Mouse (Mus musculus) embryonic stem cell, embryonic (primary cell): ENCODE measurements around the gene Helz.

Experiments used
- CTCF ChIA-PET, 4 experiments: fragments of 300-600 bp in 2 of 4; fragments of 350-600 bp in 2 of 4; sonication (Branson Sonifier 250); formaldehyde crosslinking; loops; one replicate each; lab custom pipeline; 2022; ENCODE audit warnings: inconsistent platforms in 2 of 4; lab: Charles Lee
- POLR2A ChIA-PET, 4 experiments: fragments of 300-600 bp in 2 of 4; fragments of 350-600 bp in 2 of 4; sonication (Branson Sonifier 250); formaldehyde crosslinking; loops; one replicate each; lab custom pipeline; 2022; ENCODE audit warnings: antibody characterized with exemption in 4 of 4, inconsistent platforms in 1 of 4; lab: Charles Lee

The Helz gene

GRCm38 (mm10) chr11:107531445-107531844 is 16.3 kb upstream of the Helz start:
- POLR2A ChIA-PET = interaction anchor here in 3 of 4 experiments (0.6 to 11.6 kb wide), 24 partner anchors 9 to 1942 kb away, joined by 3 to 166 read pairs (median 5); partner anchors contain the start of genes Helz (in 2 of the 3), Arsg (in 1 of the 3) and Slc16a6 (in 1 of the 3)
- CTCF ChIA-PET = interaction anchor here in 2 of 4 experiments (0.6 to 1.4 kb wide), 7 partner anchors 12 to 1549 kb away, joined by 3 to 12 read pairs (median 3); no protein-coding TSS in a partner anchor

- CTCF ChIA-PET = interaction anchor here in 3 of 4 experiments (0.6 to 2.0 kb wide), 6 partner anchors 13 to 538 kb away, joined by 3 to 12 read pairs (median 8); no protein-coding TSS in a partner anchor
- POLR2A ChIA-PET = interaction anchor here in 3 of 4 experiments (0.6 to 11.6 kb wide), 29 partner anchors 8 to 1759 kb away, joined by 3 to 166 read pairs (median 5); partner anchors contain the start of gene Helz (in 3 of the 3)
Observed at GRCm38 (mm10) chr11:107532271-107532670, 15.5 kb upstream of the Helz start.

GRCm38 (mm10) chr11:107538994-107539393 is 8.7 kb upstream of the Helz start:
- CTCF ChIA-PET = no interaction called here
- POLR2A ChIA-PET = interaction anchor here in 3 of 4 experiments (0.7 to 5.9 kb wide), 14 partner anchors 7 to 55 kb away, joined by 3 to 48 read pairs (median 4); partner anchors contain the start of gene Helz (in 1 of the 3)

- ChIA-PET CTCF (interaction anchor here in 1 of 4 experiments (0.7 kb wide), 1 partner anchor 11 kb away, joined by 4 read pairs; no protein-coding TSS in a partner anchor), POLR2A (interaction anchor here (0.6 to 5.9 kb wide), 9 partner anchors 9 to 469 kb away, joined by 3 to 48 read pairs (median 4); no protein-coding TSS in a partner anchor)
Observed at GRCm38 (mm10) chr11:107540339-107540738, 7.4 kb upstream of the Helz start.

- ChIA-PET CTCF (interaction anchor here in 3 of 4 experiments (0.5 to 2.0 kb wide), 8 partner anchors 14 to 84 kb away, joined by 3 to 7 read pairs (median 4); partner anchors contain the start of gene Pitpnc1 (in 1 of the 3)), POLR2A (interaction anchor here (0.5 to 7.8 kb wide), 64 partner anchors 8 to 1351 kb away, joined by 3 to 104 read pairs (median 5); partner anchors contain the start of genes Cep95 (in 1 of the 4), Ddx5 (in 1 of the 4), Pitpnc1 (in 1 of the 4) and Psmd12 (in 1 of the 4))
Observed at GRCm38 (mm10) chr11:107545747-107546476, 1.8 kb upstream of the Helz start.

GRCm38 (mm10) chr11:107546667-107547301 is 946 bp upstream of the Helz start:
- POLR2A ChIA-PET = interaction anchor here (0.5 to 7.8 kb wide), 71 partner anchors 9 to 1350 kb away, joined by 3 to 104 read pairs (median 5); partner anchors contain the start of genes Cep95 (in 1 of the 4), Ddx5 (in 1 of the 4), Kpna2 (in 1 of the 4) and Nol11 (in 1 of the 4)
- CTCF ChIA-PET = interaction anchor here (0.5 to 2.0 kb wide), 10 partner anchors 13 to 532 kb away, joined by 3 to 7 read pairs (median 4); partner anchors contain the start of gene Pitpnc1 (in 1 of the 4)

GRCm38 (mm10) chr11:107548204-107548975 is 660 bp downstream of the Helz start:
- CTCF ChIA-PET = interaction anchor here in 3 of 4 experiments (0.6 to 2.0 kb wide), 8 partner anchors 24 to 1057 kb away, joined by 3 to 7 read pairs (median 5); no protein-coding TSS in a partner anchor
- POLR2A ChIA-PET = interaction anchor here (0.5 to 7.8 kb wide), 34 partner anchors 10 to 1818 kb away, joined by 3 to 104 read pairs (median 4); no protein-coding TSS in a partner anchor

- POLR2A ChIA-PET = interaction anchor here (0.6 to 3.9 kb wide), 26 partner anchors 9 to 1425 kb away, joined by 3 to 35 read pairs (median 4); partner anchors contain the start of gene Helz (in 2 of the 4)
- CTCF ChIA-PET = interaction anchor here in 3 of 4 experiments (0.6 to 1.8 kb wide), 7 partner anchors 13 to 1971 kb away, joined by 3 to 8 read pairs (median 4); no protein-coding TSS in a partner anchor
Observed at GRCm38 (mm10) chr11:107559874-107560273, 12.1 kb downstream of the Helz start.

- CTCF ChIA-PET = no interaction called here
- POLR2A ChIA-PET = interaction anchor here in 2 of 4 experiments (0.7 to 4.6 kb wide), 6 partner anchors 14 to 145 kb away, joined by 3 to 18 read pairs (median 6); partner anchors contain the start of gene Helz (in 1 of the 2)
Observed at GRCm38 (mm10) chr11:107567431-107567830, 19.7 kb downstream of the Helz start.

- POLR2A ChIA-PET = interaction anchor here in 3 of 4 experiments (0.6 to 8.5 kb wide), 9 partner anchors 9 to 58 kb away, joined by 3 to 31 read pairs (median 4); partner anchors contain the start of gene Helz (in 1 of the 3)
- CTCF ChIA-PET = interaction anchor here in 2 of 4 experiments (0.5 to 0.6 kb wide), 2 partner anchors 13 to 199 kb away, joined by 3 to 5 read pairs; no protein-coding TSS in a partner anchor
Observed at GRCm38 (mm10) chr11:107568466-107568995, 20.8 kb downstream of the Helz start.

- POLR2A ChIA-PET = interaction anchor here in 3 of 4 experiments (0.6 to 8.5 kb wide), 10 partner anchors 10 to 287 kb away, joined by 3 to 31 read pairs (median 3); partner anchors contain the start of gene Helz (in 1 of the 3)
Observed at GRCm38 (mm10) chr11:107570891-107571290, 23.2 kb downstream of the Helz start.

GRCm38 (mm10) chr11:107571318-107571717 is 23.6 kb downstream of the Helz start:
- ChIA-PET POLR2A (interaction anchor here in 3 of 4 experiments (0.6 to 8.5 kb wide), 10 partner anchors 10 to 288 kb away, joined by 3 to 31 read pairs (median 3); partner anchors contain the start of gene Helz (in 1 of the 3)), CTCF (interaction anchor here in 1 of 4 experiments (0.5 kb wide), 1 partner anchor 13 kb away, joined by 4 read pairs; no protein-coding TSS in a partner anchor)

More at GRCm38 (mm10) chr11:107570891-107571290, 23.2 kb downstream of the Helz start:
- CTCF ChIA-PET = interaction anchor here in 2 of 4 experiments (0.5 to 0.6 kb wide), 2 partner anchors 12 to 22 kb away, joined by 3 to 4 read pairs; no protein-coding TSS in a partner anchor

- POLR2A ChIA-PET = interaction anchor here in 2 of 4 experiments (0.5 to 8.5 kb wide), 6 partner anchors 11 to 107 kb away, joined by 3 to 31 read pairs (median 4); no protein-coding TSS in a partner anchor
- CTCF ChIA-PET = interaction anchor here in 2 of 4 experiments (0.6 kb wide), 2 partner anchors 24 to 63 kb away, joined by 4 to 6 read pairs; no protein-coding TSS in a partner anchor
Observed at GRCm38 (mm10) chr11:107572551-107572950, 24.8 kb downstream of the Helz start.

- POLR2A ChIA-PET = interaction anchor here in 2 of 4 experiments (0.5 to 8.5 kb wide), 8 partner anchors 11 to 108 kb away, joined by 3 to 31 read pairs (median 4); no protein-coding TSS in a partner anchor
- CTCF ChIA-PET = interaction anchor here in 1 of 4 experiments (0.6 kb wide), 1 partner anchor 14 kb away, joined by 3 read pairs; no protein-coding TSS in a partner anchor
Observed at GRCm38 (mm10) chr11:107573061-107573692, 25.4 kb downstream of the Helz start.

- POLR2A ChIA-PET = interaction anchor here in 1 of 4 experiments (0.7 to 8.5 kb wide), 7 partner anchors 10 to 64 kb away, joined by 3 to 31 read pairs (median 5); no protein-coding TSS in a partner anchor
Observed at GRCm38 (mm10) chr11:107573847-107574246, 26.1 kb downstream of the Helz start.

More at GRCm38 (mm10) chr11:107573847-107574246, 26.1 kb downstream of the Helz start:
- CTCF ChIA-PET = interaction anchor here in 3 of 4 experiments (0.5 to 0.6 kb wide), 4 partner anchors 15 to 406 kb away, joined by 3 to 8 read pairs (median 5); no protein-coding TSS in a partner anchor
